Mouse (Mus musculus): ENCODE data around the gene Agxt. TPM values are rescaled to one million over a fixed set of nuclear protein-coding genes. Genes with fewer than 3 reads are reported as not detected.

The Agxt gene
- polyA plus RNA-seq, 1 experiment: not detected

DNA sequence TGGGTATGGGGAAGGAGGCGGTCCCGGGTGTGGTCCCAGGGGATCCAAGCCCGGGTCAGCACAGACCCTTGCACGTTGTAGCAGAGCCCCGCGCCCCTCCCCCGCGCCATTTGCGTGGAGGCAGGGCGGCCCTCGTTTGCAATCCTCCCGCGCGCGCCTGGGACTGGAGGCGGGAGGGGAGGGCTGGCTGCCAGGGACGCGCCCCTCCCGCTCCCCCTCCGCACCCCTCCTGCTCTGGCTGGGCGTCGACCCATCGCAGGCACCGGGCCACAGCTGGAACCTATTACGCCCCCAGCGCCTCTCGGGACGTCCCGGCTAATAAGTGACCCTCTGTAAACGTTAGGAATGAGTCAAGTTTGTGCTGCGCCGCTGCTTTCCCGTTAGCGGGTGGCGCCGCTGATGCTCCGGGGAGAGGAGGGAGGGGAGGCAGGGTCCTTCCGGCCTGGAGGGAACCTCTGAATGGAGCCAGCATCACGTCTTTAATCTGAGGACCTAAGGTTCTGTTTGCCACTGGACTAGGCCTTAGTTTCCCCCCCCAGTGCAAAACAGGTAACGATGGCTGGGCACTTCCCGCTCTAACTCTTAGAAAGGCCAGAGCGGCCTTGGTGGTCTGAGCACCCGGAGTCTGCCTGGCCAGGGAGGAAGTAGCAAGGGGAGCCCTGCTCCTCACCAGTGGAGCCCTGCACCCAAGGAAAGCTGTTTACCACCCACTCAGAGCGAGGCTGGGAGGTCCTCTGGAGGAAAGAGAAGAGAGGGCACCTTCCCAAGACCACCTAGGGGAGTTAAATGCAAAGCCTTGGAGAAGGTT, 41.7 kb downstream of the Agxt start:
- Histone ChIP-seq H3K4me3 (replicated peaks; ENCODE audit: insufficient read depth, low read depth, low read length) (no peak overlapping the region), H3K27ac (ENCODE audit: insufficient read depth, low read length) (no peak overlapping the region), H3K4me1 (ENCODE audit: control insufficient read depth, insufficient read depth, low read length) (no peaks in the 10 kb centered on the region; the same call in 1 of the 2 replicates), H3K27me3 (ENCODE audit: control insufficient read depth, insufficient read depth, low read length) (no peaks in the 10 kb centered on the region)
- DNase-seq: peak; percentile 24 to 26
- no peak for TF ChIP-seq POLR2A (IDR thresholded peaks at IDR 0.05; ENCODE audit: borderline replicate concordance, insufficient read depth, low read length)
- no peak for TF ChIP-seq CTCF (IDR thresholded peaks at IDR 0.05; ENCODE audit: borderline replicate concordance, insufficient read depth, low read depth, low read length)
- WGBS: 9% methylated on average over 39 of the region's 44 CpGs

GRCm38 (mm10) chr1:93182281-93182680, 47.2 kb downstream of the Agxt start:
- H3K4me1 ChIP-seq (ENCODE audit: control insufficient read depth, insufficient read depth, low read length): peaks cover 5% of the 10 kb centered on the region
- no peak for TF ChIP-seq POLR2A (IDR thresholded peaks at IDR 0.05; ENCODE audit: borderline replicate concordance, insufficient read depth, low read length)
- TF ChIP-seq CTCF (IDR thresholded peaks at IDR 0.05; ENCODE audit: borderline replicate concordance, insufficient read depth, low read depth, low read length): no peak
- H3K27me3 ChIP-seq (ENCODE audit: control insufficient read depth, insufficient read depth, low read length): no peaks in the 10 kb centered on the region
- H3K4me3 ChIP-seq (replicated peaks; ENCODE audit: insufficient read depth, low read depth, low read length): no peak overlapping the region
- no peak overlapping the region for H3K27ac ChIP-seq (ENCODE audit: insufficient read depth, low read length)
- no peak for DNase-seq
- WGBS: 95% methylated on average over 7 of the region's 7 CpGs

- TF ChIP-seq POLR2A (IDR thresholded peaks at IDR 0.05; ENCODE audit: borderline replicate concordance, insufficient read depth, low read length) (no peak), CTCF (IDR thresholded peaks at IDR 0.05; ENCODE audit: borderline replicate concordance, insufficient read depth, low read depth, low read length) (no peak)
- H3K27me3 ChIP-seq (ENCODE audit: control insufficient read depth, insufficient read depth, low read length): no peaks in the 10 kb centered on the region
- no peak overlapping the region for H3K4me3 ChIP-seq (replicated peaks; ENCODE audit: insufficient read depth, low read depth, low read length)
- DNase-seq: peak; percentile 27 to 60
- H3K27ac ChIP-seq (ENCODE audit: insufficient read depth, low read length): no peak overlapping the region
- peaks cover 5% of the 10 kb centered on the region for H3K4me1 ChIP-seq (ENCODE audit: control insufficient read depth, insufficient read depth, low read length)
- WGBS: 17% methylated on average over 14 of the region's 14 CpGs
These were observed 49.2 kb downstream of the Agxt start for GRCm38 (mm10) chr1:93184071-93184828.

DNA sequence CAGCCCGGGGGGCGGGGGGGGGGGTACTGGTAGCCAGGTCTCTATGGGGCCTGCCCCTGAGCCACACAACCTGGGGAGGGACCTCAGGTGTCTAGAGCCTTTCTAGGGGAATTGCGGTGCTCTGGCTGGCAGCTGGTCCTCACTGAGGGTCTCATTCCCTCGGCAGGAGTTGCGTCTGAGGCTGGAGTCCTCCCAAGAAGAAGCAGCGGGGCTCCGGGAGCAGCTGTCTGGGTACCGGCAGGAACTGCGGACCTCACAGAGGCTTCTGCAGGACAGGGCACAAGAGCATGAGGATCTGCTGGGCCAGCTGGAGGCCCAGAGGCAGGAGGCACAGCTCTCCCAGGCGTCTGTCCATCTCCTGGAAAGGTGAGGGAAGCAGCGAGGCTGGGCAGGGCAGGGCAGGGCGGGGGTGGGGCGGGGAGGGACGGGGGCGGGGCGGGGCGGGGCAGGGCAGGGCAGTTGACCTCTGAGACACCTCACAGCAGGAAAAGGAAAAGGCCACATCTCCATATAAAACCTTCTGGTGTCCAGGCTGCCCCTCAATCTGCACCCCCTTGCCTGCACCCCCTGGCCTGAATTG, 55.8 kb downstream of the Agxt start:
- no peak overlapping the region for H3K27ac ChIP-seq (ENCODE audit: insufficient read depth, low read length)
- 12% methylated on average over 15 of the region's 17 CpGs for WGBS
- no peaks in the 10 kb centered on the region for H3K4me1 ChIP-seq (ENCODE audit: control insufficient read depth, insufficient read depth, low read length)
- TF ChIP-seq CTCF (IDR thresholded peaks at IDR 0.05; ENCODE audit: borderline replicate concordance, insufficient read depth, low read depth, low read length) (no peak), POLR2A (IDR thresholded peaks at IDR 0.05; ENCODE audit: borderline replicate concordance, insufficient read depth, low read length) (no peak)
- H3K4me3 ChIP-seq (replicated peaks; ENCODE audit: insufficient read depth, low read depth, low read length): no peak overlapping the region
- no peak for DNase-seq
- H3K27me3 ChIP-seq (ENCODE audit: control insufficient read depth, insufficient read depth, low read length): no peaks in the 10 kb centered on the region

- H3K27ac ChIP-seq (ENCODE audit: insufficient read depth, low read length): no peak overlapping the region
- H3K4me1 ChIP-seq (ENCODE audit: control insufficient read depth, insufficient read depth, low read length): no peaks in the 10 kb centered on the region
- WGBS: 92% methylated on average over 3 of the region's 3 CpGs
- TF ChIP-seq CTCF (IDR thresholded peaks at IDR 0.05; ENCODE audit: borderline replicate concordance, insufficient read depth, low read depth, low read length): no peak
- TF ChIP-seq POLR2A (IDR thresholded peaks at IDR 0.05; ENCODE audit: borderline replicate concordance, insufficient read depth, low read length): no peak
- no peak overlapping the region for H3K4me3 ChIP-seq (replicated peaks; ENCODE audit: insufficient read depth, low read depth, low read length)
- no peak for DNase-seq
- H3K27me3 ChIP-seq (ENCODE audit: control insufficient read depth, insufficient read depth, low read length): no peaks in the 10 kb centered on the region
These were observed 59.9 kb downstream of the Agxt start for GRCm38 (mm10) chr1:93194961-93195360.

Other genes starting within 250 kb of the Agxt start
- gene Ankmy1, start 232.3 kb upstream of the Agxt start, polyA plus RNA-seq (2012; rRNA removed): 0.35 and 0.46 TPM in 2 replicates
- gene Dusp28, start 228.3 kb upstream of the Agxt start, polyA plus RNA-seq (2012; rRNA removed): 49.6 and 49.7 TPM in 2 replicates
- gene Rnpepl1, start 224.5 kb upstream of the Agxt start, polyA plus RNA-seq (2012; rRNA removed): 43.6 and 44.7 TPM in 2 replicates
- 44.5 and 45.5 TPM in 2 replicates for gene Capn10, start 200.9 kb upstream of the Agxt start, polyA plus RNA-seq (2012; rRNA removed)
- 0.21 and 0.36 TPM in 2 replicates for gene Gpr35, start 184.4 kb upstream of the Agxt start, polyA plus RNA-seq (2012; rRNA removed)
- not detected in 2 replicates for gene Aqp12, start 128.9 kb upstream of the Agxt start, polyA plus RNA-seq (2012; rRNA removed)
- gene Kif1a, start 33.3 kb upstream of the Agxt start, polyA plus RNA-seq (2012; rRNA removed): 290 and 291 TPM in 2 replicates
- 0.10 TPM in 1 of 2 replicates, not detected in the other for gene 2310007B03Rik, start 25.7 kb downstream of the Agxt start, polyA plus RNA-seq (2012; rRNA removed)
- gene Crocc2, start 33.5 kb downstream of the Agxt start, polyA plus RNA-seq (2012; rRNA removed): 0.28 and 0.54 TPM in 2 replicates
- gene Sned1, start 100.6 kb downstream of the Agxt start, polyA plus RNA-seq (2012; rRNA removed): 18.5 and 20.6 TPM in 2 replicates
- 20.2 and 20.5 TPM in 2 replicates for gene Mterf4, start 170.7 kb downstream of the Agxt start, polyA plus RNA-seq (2012; rRNA removed)
- gene Ppp1r7, start 207.6 kb downstream of the Agxt start, polyA plus RNA-seq (2012; rRNA removed): 22.4 and 23.4 TPM in 2 replicates
- 4.5 and 5.5 TPM in 2 replicates for gene Pask, start 208.2 kb downstream of the Agxt start, polyA plus RNA-seq (2012; rRNA removed)
- 0.41 TPM in 2 replicates for gene Ano7, start 238.7 kb downstream of the Agxt start, polyA plus RNA-seq (2012; rRNA removed)